Mouse (Mus musculus) thymus, adult 18-20 months (tissue): ENCODE results near the gene Ubtd2.

ENCODE experiments used
- DNase-seq, 2 experiments: peaks; one replicate each; pipeline ENCODE4 v3.0.0; 2022; ENCODE audit warnings: mixed read lengths in 2 of 2

Gene Ubtd2

DNA sequence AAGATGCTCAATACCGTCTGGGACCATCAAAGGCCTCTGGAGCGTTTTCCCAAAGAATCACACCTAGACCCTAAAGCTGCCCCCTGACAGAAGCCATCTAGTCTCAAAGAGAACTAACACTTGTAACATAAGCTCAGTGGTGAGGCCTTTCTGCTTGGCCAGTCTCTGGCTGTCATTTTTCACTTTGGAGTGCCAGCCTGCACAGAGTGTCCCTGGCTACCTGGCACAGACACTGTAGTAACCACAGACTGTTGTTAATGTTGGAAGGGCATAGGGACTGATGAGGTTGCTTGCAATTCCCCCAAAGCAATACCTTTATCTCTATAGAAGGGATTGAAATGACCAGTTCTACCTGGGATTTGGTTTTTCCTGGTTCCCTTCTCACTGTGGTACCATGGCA, 66.1 kb downstream of the Ubtd2 start:
- no peak for DNase-seq

- no peak for DNase-seq
Measured at GRCm38 (mm10) chr11:32524122-32524920, 69.2 kb downstream of the Ubtd2 start.

GRCm38 (mm10) chr11:32527006-32527405, 71.8 kb downstream of the Ubtd2 start:
- DNase-seq, result no peak

DNA sequence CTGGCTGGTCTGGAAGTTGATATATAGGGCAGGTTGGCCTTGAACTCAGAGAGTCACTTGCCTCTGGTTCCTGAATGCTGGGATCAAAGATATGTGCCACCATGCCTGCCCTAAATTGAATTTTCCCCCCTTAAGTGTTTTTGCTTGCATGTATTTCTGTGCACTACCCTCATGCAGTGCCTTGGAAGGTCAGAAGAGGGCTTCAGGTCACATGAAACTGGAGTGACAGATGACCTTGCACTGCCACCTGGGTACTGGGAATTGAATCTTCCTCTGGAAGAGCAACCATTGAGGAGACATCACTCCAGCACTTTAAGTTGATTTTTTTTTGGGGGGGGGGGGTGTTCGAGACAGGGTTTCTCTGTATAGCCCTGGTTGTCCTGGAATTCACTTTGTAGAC, 75.0 kb downstream of the Ubtd2 start:
- DNase-seq, result no peak

DNA sequence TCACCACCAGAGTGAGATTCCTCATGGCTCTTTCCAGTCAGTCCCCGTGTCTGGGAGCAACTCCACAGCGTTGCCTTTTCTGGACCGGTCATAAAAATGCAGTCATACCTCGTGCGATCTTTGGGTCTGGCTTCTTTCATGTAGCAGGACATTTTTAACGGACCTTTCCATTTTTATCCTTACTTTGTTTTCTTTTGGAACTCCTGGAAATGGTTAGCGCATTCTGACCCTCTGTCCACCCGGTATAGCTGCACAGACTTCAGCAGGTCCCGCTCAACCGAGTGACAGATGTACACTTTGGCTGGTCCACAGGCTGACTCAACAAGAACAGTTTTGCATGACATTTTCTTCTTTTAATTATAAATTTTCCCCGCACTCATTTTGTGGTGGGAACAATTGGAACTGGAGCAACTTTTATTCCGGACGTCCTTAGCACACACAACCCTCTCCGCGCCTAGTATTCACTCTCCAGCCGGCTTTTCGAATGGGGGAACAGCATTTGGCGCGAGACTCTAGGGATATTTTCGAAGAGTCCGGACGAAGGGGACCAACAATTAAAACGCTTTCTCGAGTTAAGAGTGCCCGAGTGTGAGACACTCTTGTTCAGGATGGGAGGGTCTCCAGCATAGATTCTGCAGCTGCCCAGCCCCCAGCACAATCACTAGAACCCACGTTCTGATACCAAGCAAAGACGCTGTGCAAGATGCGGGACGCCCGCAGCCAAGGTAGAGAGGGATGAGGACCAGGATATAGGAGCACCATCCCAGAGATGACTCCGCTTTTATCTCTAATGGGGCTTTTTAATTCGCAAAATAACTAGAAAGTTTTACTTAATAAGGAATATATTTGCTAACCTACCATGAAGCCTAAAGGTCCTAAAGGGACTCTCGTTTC, 76.9 kb downstream of the Ubtd2 start, which contains the start of gene Efcab9:
TSS of gene Efcab9 (minus strand) at position 211 of the 894 bp plus-strand sequence.
- no peak for DNase-seq

GRCm38 (mm10) chr11:32532765-32533481, 77.8 kb downstream of the Ubtd2 start, which contains the start of gene Stk10:
Gene Stk10, plus strand, starts transcription at chr11:32533305.
- peak; percentile 91 to 92 for DNase-seq

- DNase-seq, result peak; percentile 67 to 74
Measured at GRCm38 (mm10) chr11:32533482-32534261, 78.5 kb downstream of the Ubtd2 start.

DNA sequence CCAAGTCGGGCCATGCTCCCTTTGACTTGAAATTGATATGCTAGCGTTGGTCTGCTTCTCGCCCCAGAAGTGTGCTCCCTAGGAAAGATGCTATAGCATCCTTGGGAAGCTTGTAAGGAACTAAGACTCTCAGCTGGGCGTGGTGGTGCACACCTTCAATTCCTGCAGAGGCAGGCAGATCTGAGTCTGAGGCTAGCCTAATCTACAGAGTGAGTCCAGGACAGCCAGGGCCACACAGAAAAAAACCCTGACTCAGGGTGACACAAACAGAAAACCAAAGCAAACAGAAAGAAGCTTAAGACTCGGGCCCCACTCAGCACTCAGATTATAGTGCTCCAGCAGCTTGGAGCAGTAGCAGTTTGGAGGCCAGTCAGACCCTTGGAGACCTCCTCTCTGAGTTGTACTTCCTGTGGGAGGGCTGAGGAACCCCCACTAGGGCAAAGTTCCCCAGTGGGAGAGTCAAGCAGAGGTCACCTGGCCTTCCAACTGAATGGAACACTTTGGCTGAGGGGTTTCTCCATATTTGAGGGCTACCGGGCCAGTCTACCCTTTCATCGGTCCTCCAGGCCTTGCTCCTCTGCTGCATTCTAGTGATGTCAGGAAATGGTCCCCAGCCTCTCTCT, 79.4 kb downstream of the Ubtd2 start:
- no peak for DNase-seq

DNA sequence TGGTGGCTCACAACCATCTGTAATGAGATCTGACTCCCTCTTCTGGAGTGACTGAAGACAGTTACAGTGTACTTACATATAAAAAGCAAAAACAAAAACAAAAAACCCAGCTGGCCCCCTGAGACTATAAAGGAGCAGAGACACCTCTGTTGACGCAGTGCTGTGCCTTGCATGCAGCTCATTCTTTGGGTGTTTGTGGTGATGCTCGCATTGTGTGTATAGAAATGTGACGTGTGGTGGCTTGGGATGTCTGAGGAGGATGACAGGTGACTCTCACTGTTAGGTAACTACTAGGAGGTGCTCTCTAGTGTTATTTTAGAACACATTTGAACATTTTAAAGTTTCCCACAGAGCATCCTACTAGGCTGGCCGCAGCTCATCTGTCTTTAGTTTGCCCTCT, 80.5 kb downstream of the Ubtd2 start:
- no peak for DNase-seq

GRCm38 (mm10) chr11:32536954-32537353, 81.8 kb downstream of the Ubtd2 start:
- DNase-seq, result no peak

- DNase-seq, result no peak
Measured at GRCm38 (mm10) chr11:32538435-32538834, 83.3 kb downstream of the Ubtd2 start.

DNA sequence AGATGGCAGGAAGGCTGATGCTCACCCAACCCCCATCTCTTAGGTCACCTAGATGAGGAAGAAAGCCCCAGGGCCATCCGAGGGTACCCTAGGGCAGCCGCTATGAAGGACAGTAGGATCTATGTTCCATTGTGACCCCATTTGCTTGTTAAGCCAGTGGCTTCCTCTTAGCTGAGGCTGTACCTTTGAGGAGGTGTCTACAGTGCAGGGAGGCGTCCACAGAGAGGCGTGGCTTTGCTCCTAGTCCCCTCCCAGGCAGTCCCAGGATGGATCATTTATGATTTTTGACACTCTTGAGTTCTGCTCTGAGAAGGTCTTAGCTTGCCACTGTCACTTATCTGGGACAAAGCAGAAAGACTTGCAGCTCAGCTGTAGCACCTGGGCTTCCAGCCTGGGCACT, 83.7 kb downstream of the Ubtd2 start:
- DNase-seq, result no peak

DNA sequence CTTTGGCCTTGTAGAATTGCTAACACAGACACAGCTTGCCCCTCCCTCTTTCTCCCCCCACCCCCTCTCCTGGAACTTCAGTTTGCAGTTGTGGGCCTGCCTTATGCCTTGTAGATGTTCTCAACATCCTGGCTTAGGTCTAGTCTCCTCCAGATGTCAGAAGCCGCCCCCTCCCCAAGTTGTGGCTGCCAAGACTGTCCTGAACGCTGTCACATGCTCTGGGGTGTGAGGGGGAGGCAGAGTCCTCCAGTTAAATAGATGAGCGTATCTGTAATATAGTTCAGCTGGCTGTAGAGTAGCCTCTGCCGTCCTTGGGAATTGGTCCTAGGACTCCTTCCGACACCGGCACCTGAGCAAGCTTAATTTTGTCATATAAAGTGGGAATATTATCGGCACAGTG, 84.5 kb downstream of the Ubtd2 start:
- DNase-seq, result no peak

DNA sequence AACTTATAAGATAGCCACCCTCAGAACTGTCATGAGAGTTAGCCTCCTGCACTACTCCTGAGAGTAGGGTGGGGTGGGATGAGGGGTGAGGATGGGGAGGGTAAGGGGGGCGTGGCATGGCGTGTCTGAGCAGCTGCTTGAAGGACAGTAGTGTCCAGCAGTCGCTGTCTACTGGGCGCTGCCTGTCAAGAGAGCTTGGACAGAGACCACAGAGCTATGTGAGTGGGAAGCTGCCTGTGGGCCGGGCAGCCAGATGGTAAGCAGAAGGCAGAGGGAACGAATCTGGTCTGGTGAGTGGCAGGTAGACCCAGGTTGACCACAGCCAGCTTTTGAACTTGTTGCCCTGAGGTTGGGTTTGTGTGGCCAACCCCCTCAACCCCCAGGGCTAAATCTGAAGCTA, 85.3 kb downstream of the Ubtd2 start:
- no peak for DNase-seq

DNA sequence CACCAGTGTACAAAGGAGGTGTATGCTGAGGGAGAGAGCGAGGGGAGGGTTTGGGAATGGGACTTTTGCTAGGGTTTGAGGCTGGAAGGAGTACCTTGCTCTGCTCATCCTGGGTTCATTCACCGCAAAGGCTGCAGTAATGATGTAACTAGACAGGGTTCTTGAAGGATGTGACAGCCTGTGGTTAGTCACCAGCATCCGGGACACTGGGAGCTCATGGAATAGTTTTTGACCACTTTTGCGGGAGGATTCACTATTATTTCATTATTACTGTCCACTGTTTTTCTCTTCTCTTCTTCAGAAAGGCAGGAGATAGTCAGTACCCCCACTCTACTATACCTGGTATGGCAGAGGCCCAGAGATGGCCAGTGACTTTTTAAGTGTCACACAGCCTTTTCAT, 87.0 kb downstream of the Ubtd2 start:
- no peak for DNase-seq

DNA sequence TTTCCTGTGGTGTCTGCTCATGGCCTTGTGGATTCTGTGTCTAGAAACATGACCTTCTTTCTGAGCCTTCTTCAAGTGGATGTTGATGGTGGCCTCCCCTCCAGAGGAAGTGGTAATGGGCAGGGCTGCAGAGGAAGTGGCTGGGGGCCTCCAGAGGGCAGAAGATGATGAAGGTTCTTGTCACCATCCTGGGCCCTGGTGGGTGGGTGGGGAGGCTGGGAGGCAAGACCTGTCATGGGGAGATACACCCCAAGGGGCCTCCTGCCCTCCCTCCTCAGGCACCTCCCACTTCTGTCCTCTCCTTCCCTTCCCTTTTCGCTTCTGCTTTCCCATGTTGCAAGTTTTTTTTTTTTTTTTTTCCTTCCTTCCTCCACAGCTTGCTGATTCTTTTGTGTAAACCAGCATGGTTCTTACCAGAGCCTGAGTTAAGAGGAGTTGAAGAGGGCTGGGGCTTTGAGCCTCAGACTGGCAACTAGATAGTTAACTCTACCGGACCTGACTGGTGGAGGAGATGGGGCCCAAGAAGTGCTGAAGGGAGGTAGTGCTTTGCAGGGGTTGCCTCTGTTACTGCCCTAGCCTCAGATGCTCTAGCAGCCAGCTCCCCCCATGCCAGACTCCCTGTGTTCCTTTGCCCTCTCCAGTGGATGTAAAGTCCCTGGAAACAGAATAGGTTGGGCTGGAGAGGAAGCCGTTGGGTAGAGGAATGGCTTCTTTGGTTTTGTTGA, 87.7 kb downstream of the Ubtd2 start:
- peak; percentile 52 to 78 for DNase-seq

DNA sequence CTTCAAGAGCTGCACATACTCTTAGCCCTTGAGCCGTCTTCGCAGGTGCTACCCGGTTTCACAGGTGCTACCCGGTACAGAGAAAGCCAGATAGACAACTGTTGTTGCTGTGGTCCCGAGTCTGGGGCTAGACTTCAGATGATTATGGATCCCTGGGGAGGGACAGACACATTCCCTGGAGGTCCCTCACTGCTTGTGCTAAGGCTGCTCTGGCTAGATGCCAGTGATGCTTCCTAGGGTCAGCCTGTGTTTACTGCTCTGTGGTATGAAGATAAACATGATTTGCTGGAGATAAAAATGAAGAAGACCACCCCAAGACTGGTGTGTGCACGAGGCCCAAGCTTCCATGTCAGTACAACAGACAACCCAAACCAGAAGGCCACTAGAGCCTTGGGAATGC, 88.9 kb downstream of the Ubtd2 start:
- no peak for DNase-seq

DNA sequence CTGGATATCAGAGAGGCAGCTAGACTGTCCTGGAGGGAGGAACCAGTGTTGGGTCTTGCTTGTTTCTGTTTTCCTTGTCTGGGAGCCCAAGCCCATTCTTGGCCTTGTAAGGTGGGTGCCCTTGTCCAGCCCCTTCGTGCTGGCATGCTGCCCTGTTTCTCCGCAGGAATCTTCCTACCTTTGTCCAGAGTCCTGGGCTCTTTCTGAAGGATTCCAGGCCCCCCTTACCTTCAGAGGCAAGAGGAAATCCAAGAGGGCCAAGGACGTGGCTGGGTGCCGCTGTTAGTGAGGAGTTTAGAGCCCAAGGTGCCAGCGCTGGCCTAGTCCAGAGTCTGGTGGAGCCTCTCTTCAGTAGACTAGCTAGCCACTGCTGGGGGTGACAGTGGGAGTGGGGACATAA, 89.3 kb downstream of the Ubtd2 start:
- DNase-seq, result no peak

- no peak for DNase-seq
Measured at GRCm38 (mm10) chr11:32545605-32546004, 90.4 kb downstream of the Ubtd2 start.

- DNase-seq, result no peak
Measured at GRCm38 (mm10) chr11:32546483-32546882, 91.3 kb downstream of the Ubtd2 start.

DNA sequence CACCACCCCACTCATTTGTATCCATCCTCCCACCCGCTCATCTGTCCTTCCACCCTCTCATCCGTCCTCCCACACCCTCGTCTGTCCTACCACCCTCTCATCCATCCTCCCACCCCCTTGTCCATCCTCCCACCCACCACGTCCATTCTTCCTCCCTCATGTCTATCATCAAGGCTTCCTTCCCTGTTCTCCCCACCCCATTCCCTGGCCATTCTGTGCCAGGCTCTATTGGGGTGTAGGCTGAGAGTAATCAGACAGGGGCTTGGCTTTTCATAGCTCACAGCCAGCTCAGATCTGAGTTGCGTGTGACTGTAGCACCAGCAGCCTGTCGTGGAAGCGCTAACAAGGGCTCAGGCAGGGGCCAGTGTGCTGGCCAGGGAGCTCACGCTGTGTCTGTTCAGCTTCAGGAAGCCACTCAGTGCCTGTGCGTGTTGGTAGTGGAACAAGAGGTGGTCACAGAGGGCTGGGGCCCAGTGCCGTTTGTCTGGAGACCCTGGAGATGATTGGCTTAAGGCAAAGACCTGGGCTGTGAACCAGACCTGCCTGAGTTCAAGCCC, 92.3 kb downstream of the Ubtd2 start:
- no peak for DNase-seq
